Mouse (Mus musculus) natural killer cell, adult 2 months (primary cell): Measurements from ENCODE around the gene Dlx3.

ENCODE experiments used
- DNase-seq, 2 experiments: peaks; one replicate each; pipeline ENCODE4 v3.0.0; 2022; ENCODE audit warnings: low spot score in 2 of 2

Gene Dlx3

DNA sequence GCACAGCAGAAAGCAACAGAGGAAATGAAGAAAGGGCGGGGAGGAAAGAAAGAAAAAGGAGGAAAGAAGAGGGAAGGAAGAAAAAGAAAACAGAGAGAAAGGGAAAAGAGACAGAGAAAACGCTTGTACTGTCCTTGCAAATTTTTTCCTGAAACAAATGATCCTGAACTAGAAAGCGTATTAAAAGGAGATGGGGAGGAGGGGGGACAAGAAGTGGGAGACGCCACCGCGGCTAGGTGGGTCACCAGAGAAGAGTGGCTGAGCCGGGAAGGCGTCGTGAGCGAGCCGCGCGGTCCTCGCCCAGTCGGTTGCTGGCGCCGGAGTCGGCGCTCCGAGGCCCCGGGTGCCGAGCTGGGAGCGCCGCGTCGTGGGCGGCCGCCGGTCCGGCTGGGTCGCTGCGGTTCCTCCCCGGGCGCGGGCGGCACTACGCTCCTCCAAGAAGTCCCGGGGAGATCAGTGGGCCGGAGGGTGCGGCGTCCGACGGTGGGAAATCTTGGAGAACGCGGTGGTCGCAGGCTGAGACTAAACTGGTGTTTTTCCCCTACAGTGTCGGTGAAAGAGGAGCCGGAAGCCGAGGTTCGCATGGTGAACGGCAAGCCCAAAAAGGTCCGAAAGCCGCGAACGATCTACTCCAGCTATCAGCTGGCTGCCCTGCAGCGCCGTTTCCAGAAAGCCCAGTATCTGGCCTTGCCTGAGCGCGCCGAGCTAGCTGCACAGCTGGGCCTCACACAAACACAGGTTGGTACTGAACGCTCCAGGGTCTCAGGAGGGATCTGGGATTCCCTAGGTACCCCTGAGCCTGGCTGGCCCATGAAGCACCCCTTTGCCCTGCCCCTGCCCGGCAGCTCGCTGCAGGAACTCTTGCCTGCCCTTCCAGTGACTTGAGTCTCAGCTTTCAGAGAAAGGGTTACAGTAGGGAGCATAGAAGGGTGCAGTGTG is 1.5 kb downstream of the Dlx3 start:
- no peak for DNase-seq

GRCm38 (mm10) chr11:95122100-95122489 is 2.2 kb downstream of the Dlx3 start:
- no peak for DNase-seq

DNA sequence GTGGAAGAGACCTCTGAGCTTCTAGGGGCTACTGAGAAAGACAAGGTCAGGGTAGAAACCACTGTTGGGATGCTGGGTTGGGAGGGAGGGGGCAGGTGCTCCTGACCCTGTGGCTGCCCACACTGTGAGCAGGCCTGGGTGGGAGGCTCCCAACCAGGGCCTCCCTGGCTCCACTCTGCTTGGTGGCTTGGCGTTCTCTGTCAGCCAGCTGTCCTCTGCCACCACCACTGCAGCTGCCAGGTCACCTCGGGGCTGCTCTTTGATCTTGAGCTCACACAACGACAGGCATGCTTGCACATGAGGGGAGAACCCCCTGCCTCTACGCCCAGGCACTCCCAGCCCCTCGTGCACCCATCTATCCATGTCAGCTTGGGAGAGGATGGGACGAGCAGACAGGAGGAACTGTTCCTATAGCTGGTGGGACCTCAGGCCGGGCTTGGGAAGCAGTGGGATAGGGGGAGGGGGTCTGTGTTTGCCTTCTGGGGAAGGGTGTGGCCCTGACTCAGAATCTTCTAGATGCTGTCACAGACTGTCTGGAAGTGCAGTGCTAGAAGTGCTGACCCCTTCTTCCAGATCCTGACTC is 5.5 kb downstream of the Dlx3 start:
- no peak for DNase-seq

DNA sequence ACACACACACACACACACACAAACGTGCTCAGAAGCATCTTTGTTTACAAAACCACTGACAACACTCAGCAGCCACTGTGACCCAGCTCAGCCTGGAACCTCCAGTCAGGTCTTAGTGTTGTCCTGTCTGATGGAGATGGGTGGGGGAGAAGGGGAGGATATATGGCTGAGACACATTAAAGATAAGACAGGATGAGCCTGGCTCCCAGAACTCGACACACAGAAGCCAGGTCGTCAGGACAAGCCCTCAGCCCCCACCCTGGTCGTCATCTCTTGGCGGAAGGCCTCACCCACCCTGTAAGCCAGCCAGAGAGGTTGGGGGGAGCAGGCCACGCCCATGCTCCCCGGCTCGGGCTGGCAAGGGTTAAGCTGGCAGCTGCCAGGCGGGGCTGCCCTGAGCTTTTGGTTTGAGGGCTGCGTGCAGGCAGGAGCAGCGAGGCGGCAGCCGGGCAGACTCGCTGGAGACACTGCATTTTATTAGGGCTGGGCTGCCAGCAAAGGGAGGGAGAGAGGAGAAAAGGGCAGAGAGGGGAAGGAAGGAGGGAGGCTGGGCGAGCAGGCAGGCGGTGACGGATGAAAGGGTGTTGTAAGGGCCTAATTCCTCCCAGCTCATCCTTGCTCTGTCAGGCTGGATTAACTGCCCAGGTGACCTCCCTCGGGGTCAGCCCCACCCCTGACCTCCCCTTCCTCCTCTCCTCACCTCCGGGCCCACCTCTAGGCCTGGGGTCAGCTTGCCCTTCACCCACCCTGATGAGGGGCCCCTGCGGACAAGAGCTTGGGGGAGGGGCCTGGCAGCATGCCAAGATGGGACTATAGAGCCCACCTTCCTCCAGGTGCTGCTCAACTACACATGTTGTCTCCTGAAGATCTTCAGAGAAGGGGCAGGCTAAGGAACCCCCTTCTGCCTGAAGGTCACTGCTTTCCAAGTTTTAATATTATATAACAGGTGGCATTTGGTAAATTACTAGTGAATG is 6.6 kb downstream of the Dlx3 start:
- DNase-seq = no peak

DNA sequence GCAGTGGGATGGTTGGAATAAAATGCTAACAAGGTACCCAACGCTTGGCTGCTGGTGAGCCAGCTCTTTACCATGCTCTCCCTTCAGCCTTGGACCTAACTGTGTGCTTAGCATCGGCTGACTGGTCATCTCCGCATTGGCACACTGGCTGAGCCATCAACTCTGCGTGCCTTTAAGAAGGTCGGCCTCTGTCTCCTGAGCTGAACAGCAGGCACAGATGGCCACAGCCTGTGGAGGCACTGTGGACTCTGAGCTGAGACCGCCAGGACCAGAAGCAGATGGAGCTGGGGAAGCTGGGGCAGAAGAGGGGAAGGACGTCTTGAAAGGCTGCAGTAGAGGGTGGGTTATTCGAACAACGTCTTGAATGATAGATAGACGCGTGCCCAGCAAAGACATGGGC is 8.4 kb downstream of the Dlx3 start:
- no peak for DNase-seq

- no peak for DNase-seq
Measured at GRCm38 (mm10) chr11:95130668-95131252, 10.8 kb downstream of the Dlx3 start.

GRCm38 (mm10) chr11:95133321-95133720 is 13.4 kb downstream of the Dlx3 start:
- no peak for DNase-seq

DNA sequence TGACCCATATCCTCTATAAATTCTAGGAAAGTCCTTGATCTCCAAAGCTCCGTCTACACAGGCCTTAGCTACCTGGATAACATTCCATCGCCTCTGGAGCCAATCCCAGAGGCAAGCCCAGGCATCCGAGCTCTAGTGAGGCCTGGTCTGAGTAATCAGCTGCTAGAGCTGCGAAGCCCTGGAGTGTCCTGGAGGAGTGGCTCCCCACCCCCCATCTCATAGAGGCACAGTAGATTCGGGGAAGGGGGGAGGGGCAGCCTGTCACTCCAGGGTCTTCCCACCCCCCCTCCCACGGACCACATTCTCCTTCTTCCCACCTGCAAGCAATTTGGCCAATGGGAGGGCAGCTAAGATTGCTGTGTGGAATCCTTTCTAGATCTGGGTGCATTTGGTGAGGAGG is 17.4 kb downstream of the Dlx3 start:
- DNase-seq = no peak

DNA sequence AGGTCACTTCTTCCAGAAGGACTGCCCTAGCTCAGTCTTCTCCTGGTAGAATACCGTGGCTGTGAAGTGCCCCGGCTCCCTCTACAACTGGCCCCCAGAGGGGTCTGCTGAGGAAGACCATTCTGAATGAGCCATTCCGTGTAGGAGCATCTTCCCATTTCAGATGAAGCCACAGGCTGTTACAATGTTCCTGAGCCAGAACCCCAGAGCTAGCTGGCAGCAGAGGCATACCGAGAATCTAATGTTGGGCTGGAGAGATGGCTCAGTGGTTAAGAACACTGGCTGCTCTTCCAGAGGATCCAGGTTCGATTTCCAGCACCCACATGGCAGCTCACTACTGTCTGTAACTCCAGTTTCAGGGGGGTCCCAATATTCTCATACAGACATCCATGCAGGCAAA is 20.0 kb downstream of the Dlx3 start:
- no peak for DNase-seq

DNA sequence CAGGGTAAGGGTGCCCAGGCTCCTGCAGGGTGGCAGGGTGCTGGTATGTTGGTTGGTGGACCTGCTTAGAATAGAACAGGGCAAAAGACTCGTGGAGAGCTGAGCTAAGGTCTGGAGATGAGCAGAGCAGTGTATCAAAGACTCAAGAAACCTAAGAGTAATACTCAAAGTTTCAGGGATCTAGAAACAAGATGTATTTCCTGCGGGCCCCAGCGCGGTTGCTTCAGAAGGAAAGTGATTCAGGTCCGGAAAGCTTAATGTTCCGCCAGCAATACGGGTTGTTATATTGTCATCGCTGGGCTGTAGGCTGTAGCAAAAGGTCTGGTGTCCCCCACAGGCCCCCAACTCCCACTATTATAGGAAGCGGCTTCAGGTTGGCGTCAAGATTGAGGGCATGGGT is 22.3 kb downstream of the Dlx3 start:
- DNase-seq = no peak

- DNase-seq = no peak
Measured at GRCm38 (mm10) chr11:95142980-95143575, 23.2 kb downstream of the Dlx3 start.

GRCm38 (mm10) chr11:95143663-95144062 is 23.7 kb downstream of the Dlx3 start:
- no peak for DNase-seq

DNA sequence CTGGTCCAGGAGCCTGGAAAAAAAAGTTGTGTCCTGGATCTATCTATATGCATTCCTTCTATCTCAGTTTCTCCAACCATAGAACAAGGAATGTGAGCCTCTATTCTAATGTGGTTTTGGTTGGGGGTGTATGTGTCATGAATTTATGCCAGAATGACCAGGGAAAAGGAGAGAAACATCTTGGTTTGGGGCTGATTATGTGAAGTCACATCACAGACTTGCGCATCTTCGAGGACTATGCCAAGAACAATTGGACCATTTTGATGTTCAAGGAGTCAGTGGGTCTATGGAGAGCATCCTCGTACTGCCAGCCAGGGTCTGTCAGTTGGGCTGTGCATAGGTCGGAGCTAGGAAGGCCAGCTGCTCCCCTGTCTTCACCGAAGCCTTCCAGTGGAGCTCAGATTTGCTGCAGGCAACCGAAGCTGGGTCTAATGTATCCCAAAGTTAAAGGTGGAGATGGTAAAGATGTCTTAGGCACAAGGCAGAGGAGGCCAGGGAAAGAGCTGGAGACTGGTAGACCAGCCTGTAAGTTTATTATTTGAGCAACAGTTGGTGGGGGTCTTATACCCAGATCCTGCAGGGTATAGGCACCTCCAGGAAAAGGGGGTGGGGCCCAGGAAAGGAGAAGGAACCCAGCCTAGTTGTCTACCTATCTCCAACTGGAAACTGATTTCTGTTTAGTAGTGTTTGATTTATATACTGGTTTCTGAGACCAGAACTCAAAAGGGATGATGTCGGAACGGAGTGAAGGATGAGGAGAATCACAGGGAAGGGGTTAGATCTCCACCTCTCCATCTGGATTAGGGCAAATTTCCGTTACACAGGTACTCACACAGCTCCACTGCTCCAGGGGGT is 24.4 kb downstream of the Dlx3 start:
- no peak for DNase-seq

GRCm38 (mm10) chr11:95144946-95145483 is 25.1 kb downstream of the Dlx3 start:
- DNase-seq = no peak

DNA sequence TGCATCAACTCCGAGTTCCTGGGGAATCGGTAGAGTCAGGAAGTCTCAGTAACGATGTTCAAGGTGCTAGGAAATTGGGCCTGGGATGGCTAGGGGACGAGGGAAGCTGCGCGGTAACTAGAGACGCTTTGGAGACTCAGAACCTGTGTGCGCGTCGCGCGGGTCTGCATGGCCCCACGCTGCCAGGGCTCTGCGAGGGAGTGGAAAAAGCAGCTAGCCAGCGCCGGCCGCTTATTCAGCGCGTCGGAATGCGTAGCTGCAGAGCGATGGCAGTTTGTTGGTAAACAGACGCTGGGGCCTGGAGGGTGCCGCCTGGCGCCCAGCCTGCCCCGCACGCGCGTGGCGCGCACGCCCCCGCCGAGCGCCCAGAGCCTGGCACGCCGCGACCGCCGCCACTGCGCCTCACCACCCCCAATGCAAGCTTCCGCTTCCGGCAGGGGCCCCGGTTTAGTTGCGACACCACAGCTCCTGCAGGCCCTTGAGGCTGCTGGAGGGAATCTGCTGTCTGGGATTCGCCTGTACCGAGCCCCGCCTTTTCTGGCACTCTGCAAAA is 26.0 kb downstream of the Dlx3 start, which contains the start of gene Dlx4:
Gene Dlx4 (minus strand): TSS at position 413 of the 553 bp plus-strand sequence.
- no peak for DNase-seq

DNA sequence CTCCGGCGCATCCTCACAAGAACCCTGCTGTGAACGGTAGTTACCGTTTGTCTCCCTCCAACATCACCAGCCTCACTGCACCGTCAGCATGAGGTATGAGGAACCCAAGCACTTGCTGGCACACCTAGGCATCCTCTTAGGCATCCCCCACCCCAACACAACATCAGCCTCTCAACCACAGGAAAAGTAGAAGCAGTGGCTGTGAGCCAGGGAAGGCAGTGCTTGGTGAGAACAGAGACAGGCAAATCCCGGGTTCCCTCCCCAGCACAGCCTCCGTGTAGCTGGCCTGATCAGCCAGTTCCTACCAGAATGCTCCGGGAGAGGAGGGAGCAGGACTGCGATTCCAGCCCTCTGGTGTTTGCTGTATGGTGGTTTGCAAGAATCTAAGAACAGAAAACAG is 28.8 kb downstream of the Dlx3 start:
- DNase-seq = no peak

- DNase-seq = no peak
Measured at GRCm38 (mm10) chr11:95149462-95150268, 29.7 kb downstream of the Dlx3 start.

- DNase-seq = no peak
Measured at GRCm38 (mm10) chr11:95150269-95151049, 30.5 kb downstream of the Dlx3 start.
